ENCODE assay signal across 23 mouse cellular contexts in genomic region chr15:93155756-93156155, GRCm38 (mm10).
DNase-seq lines count a peak whose midpoint lies in the region; ATAC-seq and TF ChIP-seq lines count a peak whose summit lies in the region.
"Had no signal": no experiment of that assay in that cellular context is flagged by ENCODE, and none has a peak within 500 bp of the region (broad histone marks: within the 10 kb centered on the region; RNA-seq: fewer than 3 reads in every experiment).

No protein-coding gene starts in this region.

- 89% methylated on average over 3 of the region's 3 CpGs for WGBS in forebrain, embryonic 14.5 days
- whole genome bisulfite sequencing in forebrain, embryonic 15.5 days = 78% methylated on average over 3 of the region's 3 CpGs

- TF ChIP-seq CTCF in brain, embryonic 14.5 days (IDR thresholded peaks at IDR 0.05; ENCODE audit: borderline replicate concordance, extremely low read depth, insufficient read depth, insufficient read length) = no peak

- ATAC-seq in forebrain, embryonic 14.5 days = no peak
- ATAC-seq in forebrain, embryonic 15.5 days (replicated peaks) = no peak
- ATAC-seq: intestine, embryonic 16.5 days had no signal

- H3K36me3 ChIP-seq in forebrain, embryonic 14.5 days (ENCODE audit: control insufficient read depth, insufficient read depth, low read length) = no peaks in the 10 kb centered on the region
- no peaks in the 10 kb centered on the region for H3K36me3 ChIP-seq in forebrain, embryonic 15.5 days
- H3K36me3 ChIP-seq: forebrain, embryonic 10.5 days; neural tube, embryonic 15.5 days had no signal

- H3K4me3 ChIP-seq in forebrain, embryonic 14.5 days (ENCODE audit: low read depth, low read length) = no peak overlapping the region
- no peak overlapping the region for H3K4me3 ChIP-seq in forebrain, embryonic 15.5 days
- H3K4me3 ChIP-seq: forebrain, embryonic 10.5 days; heart, adult 2 months; left cerebral cortex, adult 2 months; neural tube, embryonic 15.5 days had no signal

- no peaks in the 10 kb centered on the region for H3K27me3 ChIP-seq in forebrain, embryonic 14.5 days (replicated peaks; ENCODE audit: control insufficient read depth, insufficient read depth, low read length)
- no peaks in the 10 kb centered on the region for H3K27me3 ChIP-seq in forebrain, embryonic 15.5 days
- H3K27me3 ChIP-seq: neural tube, embryonic 15.5 days had no signal

- DNase-seq in forebrain, embryonic 14.5 days (ENCODE audit: low spot score) = peak; percentile 14
- peak; percentile 20 for DNase-seq in left cerebral cortex, postnatal 4 days
- no peak for DNase-seq in left cerebral cortex, postnatal 14 days (ENCODE audit: low spot score in 2 of 2)
- DNase-seq in adrenal gland, postnatal 10 days = peak; percentile 59
- peak; percentile 46 for DNase-seq in brain, embryonic 14.5 days (ENCODE audit: low read depth)
- DNase-seq in right cerebral cortex, adult 2 months (ENCODE audit: low spot score in 2 of 2) = no peak
- DNase-seq in c-Kit-positive CD71-positive TER-119-positive erythroid progenitor cells, embryonic 14.5 days (ENCODE audit: low spot score) = no peak
- DNase-seq: B cell, adult 2 months; cerebellum, adult 9-10 months; embryo, embryonic 11 days; gastrocnemius, postnatal 10 days; heart, adult 2 months; heart, postnatal 4 days; kidney, postnatal 4 days; layer of hippocampus, adult 9-11 months; lung, adult 2 months; thymus, postnatal 36 days had no signal

- no peak overlapping the region for H3K27ac ChIP-seq in forebrain, embryonic 14.5 days (ENCODE audit: low read depth, low read length)
- no peak overlapping the region for H3K27ac ChIP-seq in forebrain, embryonic 15.5 days (replicated peaks)
- H3K27ac ChIP-seq: forebrain, embryonic 10.5 days; heart, adult 2 months; left cerebral cortex, adult 2 months; neural tube, embryonic 15.5 days had no signal

- H3K9me3 ChIP-seq in forebrain, embryonic 14.5 days (replicated peaks; ENCODE audit: control insufficient read depth, low read length) = no peaks in the 10 kb centered on the region
- H3K9me3 ChIP-seq in forebrain, embryonic 15.5 days = no peaks in the 10 kb centered on the region
- H3K9me3 ChIP-seq: forebrain, embryonic 10.5 days; neural tube, embryonic 15.5 days had no signal

- no peak for TF ChIP-seq POLR2A in brain, embryonic 14.5 days (IDR thresholded peaks at IDR 0.05; ENCODE audit: borderline replicate concordance, extremely low read depth, insufficient read depth, insufficient read length, poor library complexity, severe bottlenecking)

- H3K4me1 ChIP-seq in forebrain, embryonic 14.5 days (ENCODE audit: control insufficient read depth, insufficient read depth, low read length) = no peaks in the 10 kb centered on the region
- no peaks in the 10 kb centered on the region for H3K4me1 ChIP-seq in forebrain, embryonic 15.5 days

- H3K4me2 ChIP-seq in forebrain, embryonic 14.5 days (ENCODE audit: low read length) = no peak overlapping the region
- H3K4me2 ChIP-seq in forebrain, embryonic 15.5 days (replicated peaks) = no peak overlapping the region
- H3K4me2 ChIP-seq: liver, embryonic 11.5 days; neural tube, embryonic 15.5 days had no signal

- intact Hi-C loops in left cerebral cortex, postnatal 4 days (cut with DNase I) = no loop called here
- intact Hi-C loops in left cerebral cortex, postnatal 14 days (cut with DNase I) = no loop called here

- no peak overlapping the region for H3K9ac ChIP-seq in forebrain, embryonic 14.5 days (ENCODE audit: low read length)
- H3K9ac ChIP-seq in forebrain, embryonic 15.5 days (replicated peaks) = no peak overlapping the region
- H3K9ac ChIP-seq: neural tube, embryonic 15.5 days had no signal

Comparison
In these comparisons a context has a peak if more than half of its experiments do, and no peak if none do; other contexts are left out.
1. DNase-seq: peak in forebrain, embryonic 14.5 days (single experiment), left cerebral cortex, postnatal 4 days (single experiment), adrenal gland, postnatal 10 days (single experiment) and brain, embryonic 14.5 days (single experiment); none in left cerebral cortex, postnatal 14 days (0 of 2), right cerebral cortex, adult 2 months (0 of 2) and c-Kit-positive CD71-positive TER-119-positive erythroid progenitor cells, embryonic 14.5 days (single experiment).